Mouse (Mus musculus) G1E (cell line): ENCODE results near the gene Ubl5.
"Not testable (repeated sequence)": the region's sequence is repeated elsewhere in the genome, so short reads cannot be mapped to it uniquely, and the experiment has no call there.

ENCODE experiments used
- CTCF ChIP-seq: IDR thresholded peaks from 2 replicates; pipeline ENCODE4 v1.5.1; 2012; ENCODE audit warnings: low read depth, low read length, inconsistent platforms, mixed read lengths
- GATA1 ChIP-seq: IDR thresholded peaks from 2 replicates; pipeline ENCODE4 v1.6.1; 2012; ENCODE audit warnings: borderline replicate concordance, low read length, inconsistent platforms, mixed read lengths
- GATA2 ChIP-seq: IDR thresholded peaks from 2 replicates; pipeline ENCODE4 v1.6.1; 2012; ENCODE audit warnings: low read depth, low read length, inconsistent platforms, borderline replicate concordance
- POLR2AphosphoS5 ChIP-seq: IDR thresholded peaks from 2 replicates; pipeline ENCODE4 v1.6.1; 2012; ENCODE audit warnings: low read depth, low read length, inconsistent platforms; ENCODE audit not compliant: insufficient replicate concordance

DNA sequence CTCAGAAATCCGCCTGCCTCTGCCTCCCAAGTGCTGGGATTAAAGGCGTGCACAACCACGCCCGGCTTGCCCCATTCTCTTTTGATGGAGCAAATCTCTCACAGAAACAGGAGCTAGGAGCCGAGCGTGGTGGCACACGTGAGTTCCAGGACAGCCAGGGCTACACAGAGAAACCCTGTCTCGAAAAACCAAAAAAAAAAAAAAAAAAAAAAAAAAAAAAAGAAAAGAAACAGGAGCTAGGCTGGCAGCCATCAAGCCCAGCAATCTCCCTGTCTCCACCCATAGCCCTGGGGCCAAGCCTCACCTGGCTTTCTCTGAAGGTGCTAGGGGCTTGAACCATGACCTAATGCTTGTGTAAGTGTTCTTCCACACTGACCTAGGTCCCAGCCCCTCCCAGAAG, 7.0 kb upstream of the Ubl5 start:
- not testable (repeated sequence) for TF ChIP-seq CTCF, GATA1, GATA2, POLR2AphosphoS5
